In the genomic region with DNA sequence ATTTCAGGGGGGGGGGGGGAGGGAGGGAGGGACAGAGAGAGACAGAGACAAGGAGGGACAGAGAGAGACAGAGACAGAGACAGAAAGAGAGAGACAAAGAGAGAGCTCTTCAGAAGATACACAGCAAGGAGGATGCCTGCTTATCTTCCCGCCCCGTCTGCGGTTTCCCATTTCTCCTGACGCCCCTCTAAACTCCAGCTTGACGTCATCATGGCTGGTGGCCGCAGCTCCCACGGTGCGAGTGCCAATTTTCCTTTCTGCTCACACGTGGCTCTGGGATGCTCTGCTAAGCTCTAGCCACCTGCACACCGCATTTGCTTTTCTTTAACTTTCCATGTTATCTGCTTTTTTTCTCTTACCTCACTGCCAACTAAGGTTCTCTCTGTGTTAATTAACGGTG, we compare ENCODE assay signal across 11 mouse cellular contexts.
DNase-seq lines count a peak whose midpoint lies in the region; ATAC-seq lines count a peak whose summit lies in the region.
"Had no signal": no experiment of that assay in that cellular context is flagged by ENCODE, and none has a peak within 500 bp of the region (broad histone marks: within the 10 kb centered on the region; RNA-seq: fewer than 3 reads in every experiment).

No protein-coding gene starts in this region.

- no peak overlapping the region for H3K9ac ChIP-seq in intestine, embryonic 15.5 days
- H3K9ac ChIP-seq: midbrain, embryonic 13.5 days; stomach, embryonic 15.5 days had no signal

- DNase-seq in heart, adult 11 months, result peak; percentile 95
- no peak for DNase-seq in heart, adult 8-10 months (ENCODE audit: low spot score)
- peak; percentile 42 for DNase-seq in thymus, postnatal 0 days (ENCODE audit: low spot score)
- no peak for DNase-seq in thymus, adult 18-20 months
- no peak for DNase-seq in adrenal gland, adult 18-20 months (ENCODE audit: low spot score in 2 of 2)
- no peak for DNase-seq in cerebellum, postnatal 36 days
- DNase-seq in MN1 (ENCODE audit: low spot score), result no peak
- DNase-seq: cerebellum, adult 11-12 months had no signal

- no peak overlapping the region for H3K4me3 ChIP-seq in intestine, embryonic 15.5 days (replicated peaks)
- H3K4me3 ChIP-seq: midbrain, embryonic 13.5 days; stomach, embryonic 15.5 days had no signal

- H3K9me3 ChIP-seq in intestine, embryonic 15.5 days, result no peaks in the 10 kb centered on the region
- H3K9me3 ChIP-seq: midbrain, embryonic 13.5 days; stomach, embryonic 15.5 days had no signal

- peaks cover 14% of the 10 kb centered on the region for H3K4me1 ChIP-seq in intestine, embryonic 15.5 days (replicated peaks)

- no peaks in the 10 kb centered on the region for H3K27me3 ChIP-seq in intestine, embryonic 15.5 days (replicated peaks)
- H3K27me3 ChIP-seq: midbrain, embryonic 13.5 days; stomach, embryonic 15.5 days had no signal

- ATAC-seq in intestine, embryonic 15.5 days, result peak; percentile 35; the same call in 1 of the 2 replicates
- ATAC-seq: midbrain, embryonic 13.5 days had no signal

- no peaks in the 10 kb centered on the region for H3K36me3 ChIP-seq in intestine, embryonic 15.5 days
- H3K36me3 ChIP-seq: midbrain, embryonic 13.5 days; stomach, embryonic 15.5 days had no signal

- no peak overlapping the region for H3K4me2 ChIP-seq in intestine, embryonic 15.5 days (replicated peaks)
- H3K4me2 ChIP-seq: midbrain, embryonic 13.5 days; stomach, embryonic 15.5 days had no signal

- WGBS in intestine, embryonic 15.5 days, result 40% methylated on average over 11 of the region's 11 CpGs

- H3K27ac ChIP-seq in intestine, embryonic 15.5 days, result no peak overlapping the region
- H3K27ac ChIP-seq: midbrain, embryonic 13.5 days; stomach, embryonic 15.5 days had no signal

Comparison
In these comparisons a context has a peak if more than half of its experiments do, and no peak if none do; other contexts are left out.
1. DNase-seq: peak in heart, adult 11 months (single experiment) and thymus, postnatal 0 days (single experiment); none in heart, adult 8-10 months (single experiment), thymus, adult 18-20 months (0 of 2), adrenal gland, adult 18-20 months (0 of 2), cerebellum, postnatal 36 days (0 of 2) and MN1 (single experiment).